Mouse (Mus musculus): Measurements from ENCODE around the gene Doc2b. TPM values are rescaled to one million over a fixed set of nuclear protein-coding genes. Genes with fewer than 3 reads are reported as not detected.

Gene Doc2b
- total RNA-seq, 2 experiments from 2014 or later, result 13.6 to 20.3 TPM

DNA sequence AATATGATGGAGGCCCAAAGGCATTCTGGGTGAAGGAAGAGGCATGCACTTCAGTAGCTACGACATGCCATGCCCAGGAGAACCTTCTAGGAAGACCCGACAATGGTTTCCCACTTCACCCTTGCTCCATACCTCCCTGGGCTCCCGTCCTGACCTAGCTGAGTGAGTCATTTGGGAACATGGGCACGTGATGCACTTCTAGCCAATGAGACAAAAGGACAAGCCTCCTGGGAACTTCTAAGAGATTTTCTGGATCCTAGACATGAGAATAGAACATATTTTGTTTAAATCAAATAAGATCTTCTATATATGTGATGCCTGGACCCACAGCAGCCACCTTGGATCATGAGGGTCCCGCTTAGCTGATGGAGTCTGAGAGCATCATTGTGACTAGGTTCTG is 3.3 kb downstream of the Doc2b start:
- DNase-seq, result no peak

DNA sequence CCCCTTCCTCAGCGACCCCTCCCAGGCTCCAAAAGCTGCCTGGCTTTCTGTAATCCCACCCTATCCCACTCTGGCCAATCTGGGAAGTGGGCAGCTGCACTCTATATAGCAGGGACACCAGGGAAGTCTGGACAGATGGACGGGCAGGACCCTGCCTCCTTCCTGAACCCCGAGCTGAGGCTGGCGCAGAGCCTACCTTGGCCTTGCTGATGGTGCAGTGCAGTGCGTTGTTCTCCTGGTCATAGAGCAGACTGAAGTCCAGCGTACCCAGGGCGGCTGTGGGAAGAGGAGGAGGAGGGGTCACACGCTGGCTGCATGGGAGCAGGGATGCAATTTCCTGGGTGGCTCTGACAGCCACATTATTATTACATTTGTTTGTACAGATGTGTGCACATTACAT is 10.0 kb downstream of the Doc2b start:
- DNase-seq, result no peak

GRCm38 (mm10) chr11:75783799-75784198 is 12.1 kb downstream of the Doc2b start:
- no peak for DNase-seq

DNA sequence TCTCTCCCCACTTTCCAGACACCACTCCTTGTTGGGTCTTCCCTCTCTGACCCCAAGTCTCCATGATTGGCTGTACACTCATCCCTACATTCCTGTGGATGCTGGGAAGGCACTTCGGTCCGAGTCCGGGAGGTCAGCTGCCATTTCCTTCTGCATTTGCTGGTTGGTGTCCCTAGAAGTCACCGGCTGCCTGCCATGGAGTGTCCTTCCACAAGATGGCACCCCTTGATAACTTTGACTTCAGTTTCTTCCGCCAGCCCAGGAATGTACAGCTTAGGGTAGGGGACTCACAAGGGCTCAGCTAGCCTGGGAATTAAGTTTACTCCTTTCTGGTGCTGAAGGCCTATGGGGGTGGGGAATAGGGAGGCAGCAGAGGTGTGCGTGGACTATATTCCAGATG is 13.9 kb downstream of the Doc2b start:
- DNase-seq, result peak; percentile 81

DNA sequence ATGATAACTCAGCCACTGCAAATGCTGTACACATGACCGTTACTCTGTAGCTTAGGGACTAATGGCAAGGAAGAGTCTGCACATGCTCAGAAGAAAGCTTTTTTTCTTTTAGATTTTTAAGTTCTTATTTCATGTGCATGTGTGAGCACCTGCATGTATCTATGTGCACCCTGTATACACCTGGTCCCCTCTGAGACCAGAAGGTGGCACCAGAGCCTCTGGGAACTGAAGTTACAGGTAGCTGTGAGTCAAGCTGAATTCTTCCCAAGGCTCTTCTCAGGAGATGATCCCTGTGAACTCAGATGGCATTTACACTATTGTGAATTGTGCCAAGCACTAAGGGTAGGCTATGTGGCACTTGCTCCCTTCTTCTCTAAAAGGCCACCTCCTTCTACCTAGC is 19.9 kb downstream of the Doc2b start:
- DNase-seq, result no peak

- DNase-seq, result no peak
Observed at GRCm38 (mm10) chr11:75772562-75772961, 23.3 kb downstream of the Doc2b start.

GRCm38 (mm10) chr11:75769206-75769605 is 26.6 kb downstream of the Doc2b start:
- peak; percentile 93 for DNase-seq

GRCm38 (mm10) chr11:75768091-75768989 is 27.5 kb downstream of the Doc2b start:
- no peak for DNase-seq

- DNase-seq, result no peak
Observed at GRCm38 (mm10) chr11:75767014-75767413, 28.8 kb downstream of the Doc2b start.

DNA sequence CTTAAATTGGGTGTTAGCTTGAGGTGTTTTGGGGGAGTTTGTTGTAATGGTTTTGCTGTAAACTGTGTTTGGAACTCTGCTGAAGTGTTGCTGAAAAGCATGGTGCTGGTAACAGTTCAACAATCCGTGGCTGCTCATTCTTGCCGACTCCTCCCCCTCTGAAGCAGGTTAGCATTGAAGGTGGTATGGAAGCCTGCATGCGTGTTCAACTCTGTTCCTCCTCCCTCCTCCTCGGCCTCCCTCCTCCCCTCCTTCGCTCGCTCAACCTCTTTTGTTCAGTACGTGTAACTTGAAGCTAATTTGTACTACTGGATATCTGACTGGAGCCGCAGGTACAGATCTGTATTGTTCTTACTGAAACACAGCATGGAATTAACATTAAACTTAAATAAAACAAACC is 30.7 kb downstream of the Doc2b start:
- no peak for DNase-seq

DNA sequence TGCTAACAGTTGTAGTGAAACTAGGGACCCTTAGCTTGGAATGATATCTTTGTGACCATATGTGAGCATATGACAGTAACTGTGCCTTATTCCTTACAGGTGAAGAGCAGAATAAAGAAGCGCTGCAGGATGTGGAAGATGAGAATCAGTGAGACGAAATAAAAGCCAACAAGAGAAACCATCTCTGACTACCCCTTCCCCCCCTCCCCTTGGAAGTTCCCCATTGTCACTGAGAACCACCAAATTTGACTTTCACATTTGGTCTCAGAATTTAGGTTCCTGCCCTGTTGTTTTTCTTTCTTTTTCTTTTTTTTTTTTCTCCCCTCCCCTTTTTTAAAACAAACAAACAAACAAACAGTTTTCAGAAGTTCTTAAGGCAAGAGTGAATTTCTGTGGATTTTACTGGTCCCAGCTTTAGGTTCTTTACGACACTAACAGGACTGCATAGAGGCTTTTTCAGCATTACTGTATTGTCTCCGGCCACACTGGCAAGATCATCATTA is 31.3 kb downstream of the Doc2b start:
- no peak for DNase-seq

DNA sequence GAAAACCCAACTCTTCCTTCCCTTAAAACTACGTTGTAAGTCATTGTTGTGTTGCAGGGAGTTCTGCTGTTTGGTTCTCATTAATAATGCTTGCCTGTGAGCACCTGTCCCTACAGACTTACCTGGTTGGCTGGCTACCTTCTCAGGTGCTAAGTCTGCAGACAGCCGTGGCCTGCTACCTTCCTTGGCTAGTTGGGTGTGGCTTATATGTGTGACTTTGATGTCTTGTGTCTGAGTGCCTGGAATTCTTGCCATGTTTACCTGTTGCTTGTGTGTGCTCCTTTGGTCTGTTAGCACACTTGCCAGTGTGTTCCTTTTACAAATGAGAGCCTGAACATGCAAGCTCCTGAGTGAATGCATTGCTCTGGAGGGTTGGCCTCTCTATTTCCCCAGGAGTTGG is 33.1 kb downstream of the Doc2b start:
- no peak for DNase-seq

DNA sequence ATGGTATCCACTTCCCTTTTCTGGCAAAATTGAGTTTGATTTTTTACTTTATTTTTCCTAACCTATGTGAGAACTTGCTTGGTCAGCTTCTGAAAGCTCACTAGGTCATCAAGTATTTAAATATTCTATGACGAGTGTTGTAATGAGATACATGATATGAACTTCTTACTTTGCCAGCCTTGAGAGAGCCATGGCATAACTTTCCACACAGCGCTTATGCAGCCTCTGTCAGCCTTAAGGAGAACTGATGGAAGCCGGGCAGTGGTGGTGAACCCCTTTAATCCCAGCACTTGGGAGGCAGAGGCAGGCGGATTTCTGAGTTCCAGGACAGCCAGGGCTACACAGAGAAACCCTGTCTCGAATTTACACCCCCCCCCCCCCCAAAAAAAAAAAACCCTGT is 35.1 kb downstream of the Doc2b start:
- DNase-seq, result no peak

- DNase-seq, result no peak
Observed at GRCm38 (mm10) chr11:75758553-75758952, 37.3 kb downstream of the Doc2b start.

DNA sequence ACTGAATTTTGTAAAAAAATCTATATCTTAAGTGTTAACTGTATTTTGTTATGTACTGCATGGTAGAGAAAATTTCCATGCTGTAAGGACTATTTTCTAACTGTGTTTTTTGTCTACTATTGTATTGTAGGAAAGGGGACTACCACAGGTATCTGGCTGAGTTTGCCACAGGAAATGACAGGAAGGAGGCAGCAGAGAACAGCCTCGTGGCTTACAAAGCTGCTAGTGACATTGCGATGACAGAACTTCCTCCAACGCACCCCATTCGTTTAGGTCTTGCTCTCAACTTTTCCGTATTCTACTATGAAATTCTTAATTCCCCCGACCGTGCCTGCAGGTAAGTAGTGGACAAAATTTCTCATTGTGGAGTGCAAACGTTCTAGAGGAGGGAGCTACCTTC is 39.2 kb downstream of the Doc2b start:
- no peak for DNase-seq

DNA sequence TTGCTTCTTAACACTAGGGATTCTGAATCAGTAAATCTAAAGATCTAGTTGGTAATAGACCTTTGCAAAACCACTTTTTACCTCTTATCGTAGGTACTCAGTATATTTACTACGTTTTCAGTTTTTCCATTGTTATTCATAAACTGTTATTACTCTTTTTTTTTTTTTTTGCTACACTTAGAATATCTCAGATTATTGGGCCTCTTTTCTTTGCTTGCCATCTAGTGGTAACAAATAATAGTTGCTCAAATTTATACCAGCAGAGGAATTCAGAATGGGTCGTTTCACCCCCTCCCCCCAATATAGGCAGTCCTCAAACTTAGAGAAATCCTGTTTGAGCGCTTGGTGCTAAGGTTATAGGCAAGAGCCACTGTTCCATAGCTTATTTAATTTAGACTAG is 44.8 kb downstream of the Doc2b start:
- no peak for DNase-seq

GRCm38 (mm10) chr11:75750537-75750936 is 45.3 kb downstream of the Doc2b start:
- DNase-seq, result no peak

DNA sequence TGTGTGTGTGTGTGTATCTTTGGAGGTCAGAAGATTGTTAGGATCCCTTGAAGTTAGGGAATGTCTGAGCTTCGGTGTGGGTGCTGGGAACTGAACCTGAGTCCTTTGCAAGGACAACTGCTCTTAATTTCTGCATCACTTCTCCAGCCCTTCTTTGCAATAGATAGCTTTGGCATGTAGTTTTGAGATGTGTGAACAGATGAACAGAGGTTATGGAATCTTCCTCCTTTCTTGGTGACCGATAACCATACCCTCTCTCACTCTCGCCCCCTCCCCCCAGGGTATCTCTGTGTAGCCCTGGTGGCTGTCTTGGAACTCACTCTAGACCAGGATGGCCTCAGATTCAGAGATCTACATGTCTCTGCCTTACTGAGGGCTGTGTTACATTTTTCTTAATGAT is 51.1 kb downstream of the Doc2b start:
- DNase-seq, result no peak

DNA sequence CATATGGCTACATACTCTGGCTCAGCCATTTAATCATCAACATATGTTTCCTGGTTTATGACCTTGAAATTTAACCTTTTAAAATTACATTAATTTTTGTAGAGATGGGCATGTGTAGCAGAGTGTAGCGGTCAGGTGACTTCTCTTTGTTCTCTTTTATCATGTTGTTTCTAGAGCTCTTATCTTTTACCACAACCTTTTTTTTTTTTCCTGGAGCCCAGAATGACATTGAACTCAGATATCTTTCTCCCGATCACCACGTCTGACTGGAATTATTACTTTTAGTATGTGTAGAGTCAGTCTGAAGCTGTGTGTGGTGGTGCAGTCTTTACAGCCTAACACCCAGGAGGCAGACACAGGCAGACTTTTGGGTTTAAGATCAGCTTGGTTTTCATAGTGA is 54.2 kb downstream of the Doc2b start:
- DNase-seq, result no peak

DNA sequence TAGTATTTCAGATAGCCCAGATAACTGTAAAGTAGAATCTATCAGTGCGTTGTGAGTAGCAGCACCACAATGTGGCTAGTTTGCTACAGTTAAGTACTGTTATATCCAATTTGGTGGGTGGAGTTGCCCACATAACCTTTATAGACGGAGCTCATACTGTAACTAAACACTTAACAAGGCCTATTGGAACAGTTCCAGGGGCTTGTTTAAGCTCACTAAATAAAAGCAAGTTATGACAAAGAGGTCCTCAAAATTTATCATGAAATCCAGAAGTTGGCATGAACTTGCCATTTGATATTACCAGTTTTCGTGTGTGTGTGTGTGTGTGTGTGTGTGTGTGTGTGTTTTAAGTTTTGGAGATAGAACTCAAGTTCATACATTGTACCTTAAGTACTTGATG is 55.6 kb downstream of the Doc2b start:
- no peak for DNase-seq

DNA sequence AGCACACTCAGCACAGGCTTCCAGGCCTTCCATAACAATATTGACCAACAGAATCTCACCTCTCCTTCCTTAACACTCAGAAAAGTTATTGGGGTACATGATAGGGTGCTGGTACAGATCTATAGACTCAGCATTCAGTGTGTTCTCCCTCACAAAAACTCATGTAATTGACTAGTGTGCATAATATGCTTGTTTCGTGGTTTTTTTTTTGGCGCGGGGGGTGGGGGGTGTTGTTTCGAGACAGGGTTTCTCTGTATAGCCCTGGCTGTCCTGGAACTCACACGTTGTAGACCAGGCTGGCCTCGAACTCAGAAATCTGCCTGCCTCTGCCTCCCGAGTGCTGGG is 57.4 kb downstream of the Doc2b start:
- no peak for DNase-seq

DNA sequence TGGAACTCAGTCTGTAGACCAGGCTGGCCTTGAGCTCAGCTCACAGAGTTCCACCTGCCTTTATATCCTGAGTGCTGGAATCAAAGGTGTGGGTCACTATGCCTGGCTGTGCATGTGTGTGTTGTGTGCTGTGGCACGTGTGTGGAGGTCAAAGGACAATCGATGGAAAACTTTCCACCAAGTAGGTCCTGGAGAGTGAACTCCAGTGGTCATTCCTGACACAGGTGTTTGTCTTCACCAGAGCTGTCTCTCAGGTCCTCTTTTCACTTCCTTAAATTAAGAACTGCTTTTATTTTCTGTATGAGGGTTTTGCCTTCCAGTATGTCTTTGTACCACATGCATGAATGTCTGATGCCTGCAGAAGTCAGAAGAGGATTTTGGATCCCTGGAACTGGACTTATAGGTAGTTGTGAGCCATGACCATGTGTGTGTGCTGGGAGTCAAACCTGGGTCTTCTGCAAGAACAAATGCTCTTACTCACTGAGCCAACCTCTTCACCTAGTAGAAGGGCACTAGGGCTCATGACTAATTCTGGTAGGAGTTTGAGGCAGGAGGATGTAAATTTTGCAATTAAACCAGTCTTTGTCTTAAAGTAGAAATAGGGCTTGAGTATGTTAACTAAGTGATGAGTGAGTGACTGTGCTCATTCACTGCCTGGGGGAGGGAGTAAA is 57.9 kb downstream of the Doc2b start:
- DNase-seq, result no peak

- no peak for DNase-seq
Observed at GRCm38 (mm10) chr11:75736978-75737377, 58.9 kb downstream of the Doc2b start.

Data from adrenal gland, postnatal 10 days (tissue).